Mouse (Mus musculus): ENCODE data around the gene Sec1. TPM values are rescaled to one million over a fixed set of nuclear protein-coding genes. Genes with fewer than 3 reads are reported as not detected.

Gene Sec1
- polyA plus RNA-seq, 1 experiment from 2014 or later: 0.24 TPM

DNA sequence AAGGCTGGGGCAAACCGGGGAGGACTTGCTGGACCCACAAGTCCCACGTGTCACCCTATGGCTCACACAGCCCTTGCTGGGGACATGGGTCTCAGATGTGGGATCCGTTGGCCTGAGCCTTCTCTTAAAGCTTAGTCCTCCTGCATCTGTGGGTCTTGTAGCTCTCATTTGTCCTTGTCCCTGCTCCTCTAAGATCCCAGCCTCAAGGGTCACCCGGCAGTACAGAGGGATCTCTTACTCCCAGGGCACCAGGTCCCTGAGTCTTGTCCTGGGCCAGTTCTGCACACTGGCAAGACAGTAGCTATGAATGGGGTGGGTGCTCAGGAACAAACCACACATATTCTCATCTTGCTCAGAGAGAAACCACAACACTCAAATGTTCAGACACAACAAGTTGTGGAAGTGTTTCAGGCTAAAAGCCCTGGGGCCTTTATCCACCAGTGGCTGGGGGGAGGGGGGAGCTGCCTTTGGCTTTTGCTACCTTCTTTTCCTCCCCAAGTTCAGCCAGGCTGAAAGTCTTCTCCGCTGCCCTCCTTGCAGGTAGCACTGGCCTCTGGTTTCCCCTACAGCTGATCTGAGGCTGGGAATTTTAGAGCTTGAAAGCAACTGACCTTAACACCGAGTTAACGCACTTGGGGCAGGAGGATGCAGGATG lies 10.7 kb downstream of the Sec1 start, which contains the start of gene Ntn5:
Gene Ntn5 (plus strand): TSS at position 627 of the 655 bp plus-strand sequence.
- H3K27ac ChIP-seq (ENCODE audit: low read depth, low read length): no peak within 1 kb of the TSS
- no peaks in the 10 kb centered on the region for H3K9me3 ChIP-seq (replicated peaks; ENCODE audit: control insufficient read depth, low read length)
- no peaks in the 10 kb centered on the region for H3K36me3 ChIP-seq (ENCODE audit: control insufficient read depth, insufficient read depth, low read length)
- H3K4me2 ChIP-seq: no peak within 1 kb of the TSS
- H3K27me3 ChIP-seq (ENCODE audit: control insufficient read depth, insufficient read depth, low read length): peaks cover 3% of the 10 kb centered on the region; the same call in 1 of the 2 replicates
- 66% methylated on average over 7 of the region's 7 CpGs for WGBS (ENCODE audit: insufficient replicate concordance)
- H3K4me3 ChIP-seq (ENCODE audit: low read depth, low read length): no peak within 1 kb of the TSS
- H3K9ac ChIP-seq (ENCODE audit: low read depth, low read length): 0 out of 2 replicates have a peak within 1 kb of the TSS, but pooled peaks have one; percentile 28
- peaks cover 12% of the 10 kb centered on the region for H3K4me1 ChIP-seq (ENCODE audit: control insufficient read depth, insufficient read depth, low read length)
- no peak for ATAC-seq (replicated peaks; ENCODE audit: insufficient number of reproducible peaks, low FRiP score, low TSS enrichment)

DNA sequence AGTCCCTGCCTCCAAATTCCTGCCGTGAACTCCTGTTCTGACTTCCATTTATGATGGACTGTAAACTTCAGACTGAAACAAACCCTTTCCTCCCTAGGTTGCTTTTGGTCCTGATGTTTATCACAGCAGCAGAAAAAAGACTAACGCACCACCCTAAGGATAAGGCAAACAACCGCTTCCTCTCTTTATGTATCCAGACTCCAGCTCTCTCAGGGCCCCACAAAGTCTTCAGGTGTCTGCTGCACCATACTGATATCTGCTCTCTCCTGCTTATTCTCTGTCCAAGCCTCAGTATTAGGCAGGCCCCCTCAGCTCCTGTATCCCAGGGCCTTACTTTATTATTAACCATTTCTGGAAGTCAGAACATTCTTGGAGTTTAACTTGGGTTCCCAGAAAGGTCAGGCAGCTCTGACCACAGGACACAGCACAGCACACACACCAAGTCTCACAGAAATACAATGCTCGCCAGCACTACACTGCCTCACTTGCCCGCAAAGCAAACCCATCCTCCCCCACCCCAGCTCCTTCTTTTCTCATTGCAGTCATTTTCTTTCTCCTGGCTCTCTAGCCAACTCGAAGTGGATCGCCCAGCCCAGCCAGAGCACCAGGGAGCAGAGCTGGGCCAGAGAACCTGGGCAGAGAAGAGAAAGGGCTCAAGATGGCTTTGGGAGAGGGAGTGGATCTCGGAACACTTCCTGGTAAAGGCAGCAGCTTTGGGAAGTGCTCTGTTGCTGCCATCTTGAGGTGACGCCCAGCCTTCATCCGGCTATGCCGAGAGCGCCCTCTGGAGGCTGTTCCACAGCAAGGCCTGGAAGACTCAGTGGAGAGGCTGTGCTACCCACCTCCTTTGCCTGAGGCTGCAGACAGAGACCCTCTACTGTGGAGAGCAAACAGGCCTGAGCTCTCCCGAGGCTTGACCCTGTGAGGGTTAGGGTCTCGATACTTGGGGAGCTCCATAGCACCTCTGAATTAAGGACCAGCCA lies 11.8 kb downstream of the Sec1 start:
- Histone ChIP-seq H3K9me3 (replicated peaks; ENCODE audit: control insufficient read depth, low read length) (no peaks in the 10 kb centered on the region), H3K9ac (ENCODE audit: low read depth, low read length) (peak overlapping the region; percentile 69; the same call in 1 of the 2 replicates), H3K4me2 (peak overlapping the region; percentile 52), H3K27ac (ENCODE audit: low read depth, low read length) (peak overlapping the region; percentile 47; the same call in 1 of the 2 replicates), H3K27me3 (ENCODE audit: control insufficient read depth, insufficient read depth, low read length) (peaks cover 3% of the 10 kb centered on the region; the same call in 1 of the 2 replicates), H3K36me3 (ENCODE audit: control insufficient read depth, insufficient read depth, low read length) (no peaks in the 10 kb centered on the region), H3K4me3 (ENCODE audit: low read depth, low read length) (no peak overlapping the region), H3K4me1 (ENCODE audit: control insufficient read depth, insufficient read depth, low read length) (peaks cover 12% of the 10 kb centered on the region)
- WGBS (ENCODE audit: insufficient replicate concordance): 28% methylated on average over 14 of the region's 14 CpGs
- peak; percentile 57 for ATAC-seq (replicated peaks; ENCODE audit: insufficient number of reproducible peaks, low FRiP score, low TSS enrichment)

DNA sequence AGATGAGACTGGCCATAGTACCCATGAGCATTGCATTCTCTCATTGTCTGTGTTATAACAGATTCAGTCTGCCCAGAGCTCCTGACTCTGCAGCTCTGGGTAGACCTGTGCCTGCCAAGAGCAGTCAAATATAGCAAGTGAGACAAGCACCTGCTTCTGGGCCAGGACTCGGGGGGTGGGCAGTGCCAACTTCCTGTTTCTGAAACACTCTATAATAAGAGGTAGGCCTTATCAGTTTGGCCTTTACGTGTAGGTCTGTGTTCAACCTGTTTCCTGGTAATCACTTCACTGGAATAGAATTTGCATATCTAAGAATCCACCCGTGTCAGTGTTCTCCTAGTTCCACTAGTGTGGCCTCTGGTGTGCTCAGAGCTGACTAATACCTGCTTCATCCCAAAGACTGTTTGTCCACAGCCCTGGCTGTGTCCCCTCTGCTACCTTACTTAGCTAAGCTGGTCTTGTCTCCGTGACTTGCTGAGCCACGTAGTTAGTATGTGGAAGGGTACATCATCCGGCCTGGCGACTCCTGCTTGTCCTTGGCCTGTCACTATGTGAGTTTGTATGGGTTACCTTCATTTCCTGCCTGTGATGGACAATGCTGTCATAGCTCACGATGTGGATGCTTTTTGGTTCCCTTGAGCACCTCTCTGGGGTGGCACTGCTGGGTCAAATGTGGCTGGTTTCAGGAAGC lies 13.0 kb downstream of the Sec1 start:
- Histone ChIP-seq H3K36me3 (ENCODE audit: control insufficient read depth, insufficient read depth, low read length) (no peaks in the 10 kb centered on the region), H3K27ac (ENCODE audit: low read depth, low read length) (no peak overlapping the region), H3K4me2 (no peak overlapping the region), H3K27me3 (ENCODE audit: control insufficient read depth, insufficient read depth, low read length) (peaks cover 3% of the 10 kb centered on the region; the same call in 1 of the 2 replicates), H3K9ac (ENCODE audit: low read depth, low read length) (no peak overlapping the region), H3K9me3 (replicated peaks; ENCODE audit: control insufficient read depth, low read length) (no peaks in the 10 kb centered on the region), H3K4me1 (ENCODE audit: control insufficient read depth, insufficient read depth, low read length) (peaks cover 9% of the 10 kb centered on the region), H3K4me3 (ENCODE audit: low read depth, low read length) (no peak overlapping the region)
- ATAC-seq (replicated peaks; ENCODE audit: insufficient number of reproducible peaks, low FRiP score, low TSS enrichment): no peak
- WGBS (ENCODE audit: insufficient replicate concordance): 72% methylated on average over 8 of the region's 8 CpGs

DNA sequence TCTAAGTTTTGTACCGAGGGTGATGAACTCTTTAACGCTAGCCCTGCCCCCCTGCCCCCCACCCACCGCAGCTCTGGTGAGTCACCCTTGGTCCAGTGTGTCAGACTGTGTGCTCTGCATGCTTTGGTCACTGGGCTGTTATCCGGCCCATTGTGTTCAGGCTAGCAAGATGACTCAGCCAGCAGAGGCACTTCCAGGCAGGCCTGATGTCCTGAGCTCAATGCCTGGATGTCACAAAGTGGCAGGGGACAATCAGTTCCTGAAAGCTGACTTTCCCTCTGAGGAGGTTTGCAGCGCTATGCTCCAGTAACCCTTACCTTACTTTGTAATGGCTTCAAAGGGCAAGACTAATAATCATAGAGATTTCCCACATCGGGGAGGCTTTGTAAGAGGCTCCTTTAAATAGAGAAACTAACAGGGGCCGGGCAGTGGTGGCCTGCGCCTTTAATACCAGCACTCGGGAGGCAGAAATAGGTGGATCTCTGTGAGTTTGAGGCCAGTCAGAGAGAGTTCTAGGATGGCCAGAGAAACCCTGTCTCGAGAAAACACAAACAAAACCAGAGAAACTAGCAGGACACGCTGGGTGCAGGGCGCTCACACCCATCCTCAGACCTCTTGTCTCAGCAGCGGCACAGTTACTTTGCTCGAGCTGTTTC lies 14.1 kb downstream of the Sec1 start:
- H3K36me3 ChIP-seq (ENCODE audit: control insufficient read depth, insufficient read depth, low read length): no peaks in the 10 kb centered on the region
- H3K4me3 ChIP-seq (ENCODE audit: low read depth, low read length): no peak overlapping the region
- 67% methylated on average over 14 of the region's 14 CpGs for WGBS (ENCODE audit: insufficient replicate concordance)
- peaks cover 3% of the 10 kb centered on the region; the same call in 1 of the 2 replicates for H3K27me3 ChIP-seq (ENCODE audit: control insufficient read depth, insufficient read depth, low read length)
- peak overlapping the region; percentile 34; the same call in 1 of the 2 replicates for H3K9ac ChIP-seq (ENCODE audit: low read depth, low read length)
- H3K9me3 ChIP-seq (replicated peaks; ENCODE audit: control insufficient read depth, low read length): no peaks in the 10 kb centered on the region
- peaks cover 8% of the 10 kb centered on the region; the same call in 1 of the 2 replicates for H3K4me1 ChIP-seq (ENCODE audit: control insufficient read depth, insufficient read depth, low read length)
- 0 out of 2 replicates have a peak, but pooled peaks have one; percentile 48 for ATAC-seq (replicated peaks; ENCODE audit: insufficient number of reproducible peaks, low FRiP score, low TSS enrichment)
- H3K4me2 ChIP-seq: no peak overlapping the region
- peak overlapping the region; percentile 35; the same call in 1 of the 2 replicates for H3K27ac ChIP-seq (ENCODE audit: low read depth, low read length)

DNA sequence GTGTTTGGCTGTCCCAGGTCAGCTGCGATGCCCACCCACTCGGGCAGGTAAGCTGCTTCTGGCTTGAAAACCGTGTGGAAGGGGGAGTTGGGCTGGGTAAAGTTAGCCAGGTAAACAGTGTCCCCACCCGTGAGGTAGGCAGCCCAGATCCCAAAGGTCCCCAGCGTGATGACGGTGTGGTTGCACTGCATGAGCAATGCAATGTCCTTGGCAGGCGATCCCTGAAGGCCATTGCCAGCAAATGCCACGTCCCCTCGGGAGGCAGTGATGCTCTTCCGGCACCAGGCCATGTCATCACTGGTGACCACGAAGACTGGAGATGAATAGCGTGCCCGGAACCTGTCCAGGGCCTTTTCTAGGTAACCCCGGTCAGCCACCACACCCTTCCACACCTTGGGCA lies 15.7 kb downstream of the Sec1 start:
- Histone ChIP-seq H3K4me2 (no peak overlapping the region), H3K27me3 (ENCODE audit: control insufficient read depth, insufficient read depth, low read length) (no peaks in the 10 kb centered on the region), H3K9ac (ENCODE audit: low read depth, low read length) (no peak overlapping the region), H3K9me3 (replicated peaks; ENCODE audit: control insufficient read depth, low read length) (no peaks in the 10 kb centered on the region), H3K4me1 (ENCODE audit: control insufficient read depth, insufficient read depth, low read length) (peaks cover 8% of the 10 kb centered on the region; the same call in 1 of the 2 replicates), H3K36me3 (ENCODE audit: control insufficient read depth, insufficient read depth, low read length) (no peaks in the 10 kb centered on the region), H3K4me3 (ENCODE audit: low read depth, low read length) (no peak overlapping the region), H3K27ac (ENCODE audit: low read depth, low read length) (no peak overlapping the region)
- no peak for ATAC-seq (replicated peaks; ENCODE audit: insufficient number of reproducible peaks, low FRiP score, low TSS enrichment)
- 91% methylated on average over 14 of the region's 14 CpGs for WGBS (ENCODE audit: insufficient replicate concordance)

DNA sequence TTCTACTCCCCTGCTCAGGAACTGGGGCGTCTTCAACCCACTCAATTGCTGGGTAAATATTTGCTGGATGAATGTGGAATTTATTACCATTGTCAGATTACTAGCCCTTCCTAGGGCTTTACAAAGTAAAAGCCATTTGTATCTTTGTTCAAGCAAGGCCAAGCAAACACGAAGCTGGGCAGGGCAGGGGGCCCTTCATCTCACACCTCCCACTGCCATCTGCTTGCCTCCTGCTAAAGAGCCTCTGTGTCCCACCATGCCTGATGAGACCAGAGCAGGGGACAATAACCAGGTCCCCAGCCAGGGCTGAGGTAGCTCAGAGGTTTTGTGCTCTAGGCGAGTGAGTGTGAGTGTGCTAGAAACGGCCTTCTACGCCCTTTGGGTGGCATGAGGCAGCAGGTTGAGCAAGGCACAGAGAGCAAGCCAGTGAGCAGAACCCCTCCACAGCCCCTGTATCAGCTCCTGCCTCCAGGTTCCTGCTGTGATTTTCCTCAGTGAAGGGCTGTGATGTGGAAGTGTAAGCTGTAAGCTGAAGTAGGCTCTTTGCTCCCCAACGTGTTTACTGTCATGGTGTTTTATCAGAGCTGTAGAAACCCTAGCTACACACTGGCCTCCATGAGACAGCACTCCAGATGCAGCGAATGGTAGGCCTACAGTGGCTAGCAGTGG lies 16.4 kb downstream of the Sec1 start:
- H3K4me2 ChIP-seq: no peak overlapping the region
- H3K4me1 ChIP-seq (ENCODE audit: control insufficient read depth, insufficient read depth, low read length): peaks cover 8% of the 10 kb centered on the region; the same call in 1 of the 2 replicates
- 68% methylated on average over 7 of the region's 7 CpGs for WGBS (ENCODE audit: insufficient replicate concordance)

DNA sequence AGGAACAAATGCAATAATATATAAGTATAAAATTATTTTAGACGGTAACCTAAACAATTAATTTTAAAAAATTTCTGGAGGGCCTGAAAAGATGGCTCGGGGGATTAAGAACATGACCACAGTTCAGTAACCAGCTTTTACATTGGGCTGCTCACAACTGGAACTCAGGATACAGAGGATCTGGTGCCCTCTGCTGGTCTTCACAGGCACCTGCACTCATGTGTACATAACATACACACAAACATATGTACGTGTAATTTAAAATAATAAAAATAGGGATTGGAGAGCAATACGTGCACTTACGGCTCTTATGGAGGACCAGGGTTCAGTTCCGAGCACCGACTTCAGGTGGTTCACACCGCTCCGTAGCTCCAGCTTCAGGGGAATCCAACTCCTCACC lies 25.3 kb downstream of the Sec1 start:
- WGBS (ENCODE audit: insufficient replicate concordance): 92% methylated on average over 9 of the region's 9 CpGs
- ATAC-seq (replicated peaks; ENCODE audit: insufficient number of reproducible peaks, low FRiP score, low TSS enrichment): no peak
- Histone ChIP-seq H3K27me3 (ENCODE audit: control insufficient read depth, insufficient read depth, low read length) (no peaks in the 10 kb centered on the region), H3K36me3 (ENCODE audit: control insufficient read depth, insufficient read depth, low read length) (no peaks in the 10 kb centered on the region), H3K9me3 (replicated peaks; ENCODE audit: control insufficient read depth, low read length) (no peaks in the 10 kb centered on the region), H3K4me3 (ENCODE audit: low read depth, low read length) (no peak overlapping the region), H3K27ac (ENCODE audit: low read depth, low read length) (no peak overlapping the region), H3K9ac (ENCODE audit: low read depth, low read length) (no peak overlapping the region), H3K4me1 (ENCODE audit: control insufficient read depth, insufficient read depth, low read length) (0 out of 2 replicates have a peak, but pooled peaks cover 4% of the 10 kb centered on the region), H3K4me2 (no peak overlapping the region)

More for the DNA sequence above, 16.4 kb downstream of the Sec1 start:
- Histone ChIP-seq H3K36me3 (ENCODE audit: control insufficient read depth, insufficient read depth, low read length) (no peaks in the 10 kb centered on the region), H3K27ac (ENCODE audit: low read depth, low read length) (no peak overlapping the region), H3K4me3 (ENCODE audit: low read depth, low read length) (no peak overlapping the region), H3K27me3 (ENCODE audit: control insufficient read depth, insufficient read depth, low read length) (no peaks in the 10 kb centered on the region), H3K9ac (ENCODE audit: low read depth, low read length) (no peak overlapping the region), H3K9me3 (replicated peaks; ENCODE audit: control insufficient read depth, low read length) (no peaks in the 10 kb centered on the region)
- ATAC-seq (replicated peaks; ENCODE audit: insufficient number of reproducible peaks, low FRiP score, low TSS enrichment): no peak

Data from heart, embryonic 11.5 days (tissue).